Mouse (Mus musculus): ENCODE data around the gene Rab3gap2. TPM values are rescaled to one million over a fixed set of nuclear protein-coding genes. Genes with fewer than 3 reads are reported as not detected.

Gene Rab3gap2
- polyA plus RNA-seq, 1 experiment from 2014 or later = 31.5 TPM

DNA sequence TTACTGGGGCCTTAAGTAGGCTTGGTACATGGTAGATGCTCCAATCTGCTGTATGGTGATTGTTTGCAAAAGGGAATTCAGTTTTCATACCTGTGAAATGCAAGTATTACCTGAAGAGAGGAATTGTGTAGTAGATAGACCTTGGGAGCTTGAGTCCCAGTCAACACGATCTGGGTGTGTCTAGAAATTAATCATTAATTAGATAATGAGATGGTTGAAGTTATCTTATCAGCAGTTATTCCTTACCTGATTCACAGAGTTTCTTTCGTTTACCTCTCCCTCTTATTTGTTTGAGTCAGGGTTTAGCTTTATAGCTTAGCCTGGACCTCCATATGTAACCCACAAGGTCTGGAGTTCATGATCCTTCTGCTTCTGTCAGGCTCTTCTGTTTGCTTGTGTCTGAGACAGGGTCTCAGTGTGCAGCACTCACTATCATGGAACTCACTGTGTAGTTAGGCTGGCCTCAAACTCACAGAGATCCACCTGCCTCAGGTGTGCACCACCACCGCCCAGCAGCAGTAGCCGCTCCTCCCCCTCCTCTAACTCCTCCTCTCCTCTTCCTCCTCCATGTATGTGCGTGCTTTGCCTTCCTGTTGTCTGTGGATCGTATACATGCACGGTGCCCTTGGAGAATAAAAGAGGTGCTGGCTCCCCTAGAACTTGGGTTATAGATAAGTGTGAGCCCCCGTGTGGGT, 66.6 kb downstream of the Rab3gap2 start:
- ATAC-seq (ENCODE audit: low read depth) = no peak
- no peak overlapping the region for H3K4me2 ChIP-seq (ENCODE audit: low read depth, low read length)
- WGBS = 93% methylated on average over 8 of the region's 8 CpGs
- no peak overlapping the region for H3K4me3 ChIP-seq (ENCODE audit: low read depth, low read length)
- no peaks in the 10 kb centered on the region for H3K27me3 ChIP-seq (ENCODE audit: control insufficient read depth, insufficient read depth, low read length)
- H3K9ac ChIP-seq (replicated peaks; ENCODE audit: low read depth, low read length) = no peak overlapping the region
- no peaks in the 10 kb centered on the region for H3K9me3 ChIP-seq (ENCODE audit: control insufficient read depth, low read length)
- H3K4me1 ChIP-seq (ENCODE audit: control insufficient read depth, insufficient read depth, low read length) = no peaks in the 10 kb centered on the region
- H3K27ac ChIP-seq (ENCODE audit: low read depth, low read length) = no peak overlapping the region
- peaks cover 38% of the 10 kb centered on the region for H3K36me3 ChIP-seq (ENCODE audit: control insufficient read depth, insufficient read depth, low read length)

DNA sequence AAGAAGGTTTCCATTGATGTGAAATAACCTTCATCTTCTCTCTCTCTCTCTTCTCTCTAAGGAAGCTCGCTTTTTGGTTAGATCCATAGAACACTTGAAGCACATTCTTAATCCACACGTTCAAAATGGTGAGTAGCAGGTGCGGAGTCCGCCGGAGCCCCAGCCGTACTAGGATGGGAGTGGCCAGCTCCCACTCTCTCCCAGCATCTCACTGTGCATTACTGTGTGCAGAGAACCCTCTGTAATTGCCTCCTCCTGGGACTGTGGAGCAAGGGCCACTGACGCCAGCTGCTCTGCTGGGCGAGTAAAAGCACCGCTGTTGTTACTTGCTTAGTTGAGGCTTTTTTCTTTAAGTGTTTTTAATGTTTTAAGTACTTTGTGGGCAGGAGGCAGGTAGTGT, 67.5 kb downstream of the Rab3gap2 start:
- Histone ChIP-seq H3K36me3 (ENCODE audit: control insufficient read depth, insufficient read depth, low read length) (peaks cover 41% of the 10 kb centered on the region), H3K27ac (ENCODE audit: low read depth, low read length) (no peak overlapping the region), H3K4me2 (ENCODE audit: low read depth, low read length) (no peak overlapping the region), H3K27me3 (ENCODE audit: control insufficient read depth, insufficient read depth, low read length) (no peaks in the 10 kb centered on the region), H3K9ac (replicated peaks; ENCODE audit: low read depth, low read length) (no peak overlapping the region), H3K4me1 (ENCODE audit: control insufficient read depth, insufficient read depth, low read length) (no peaks in the 10 kb centered on the region), H3K4me3 (ENCODE audit: low read depth, low read length) (no peak overlapping the region), H3K9me3 (ENCODE audit: control insufficient read depth, low read length) (no peaks in the 10 kb centered on the region)
- 92% methylated on average over 9 of the region's 9 CpGs for WGBS
- ATAC-seq (ENCODE audit: low read depth) = no peak

DNA sequence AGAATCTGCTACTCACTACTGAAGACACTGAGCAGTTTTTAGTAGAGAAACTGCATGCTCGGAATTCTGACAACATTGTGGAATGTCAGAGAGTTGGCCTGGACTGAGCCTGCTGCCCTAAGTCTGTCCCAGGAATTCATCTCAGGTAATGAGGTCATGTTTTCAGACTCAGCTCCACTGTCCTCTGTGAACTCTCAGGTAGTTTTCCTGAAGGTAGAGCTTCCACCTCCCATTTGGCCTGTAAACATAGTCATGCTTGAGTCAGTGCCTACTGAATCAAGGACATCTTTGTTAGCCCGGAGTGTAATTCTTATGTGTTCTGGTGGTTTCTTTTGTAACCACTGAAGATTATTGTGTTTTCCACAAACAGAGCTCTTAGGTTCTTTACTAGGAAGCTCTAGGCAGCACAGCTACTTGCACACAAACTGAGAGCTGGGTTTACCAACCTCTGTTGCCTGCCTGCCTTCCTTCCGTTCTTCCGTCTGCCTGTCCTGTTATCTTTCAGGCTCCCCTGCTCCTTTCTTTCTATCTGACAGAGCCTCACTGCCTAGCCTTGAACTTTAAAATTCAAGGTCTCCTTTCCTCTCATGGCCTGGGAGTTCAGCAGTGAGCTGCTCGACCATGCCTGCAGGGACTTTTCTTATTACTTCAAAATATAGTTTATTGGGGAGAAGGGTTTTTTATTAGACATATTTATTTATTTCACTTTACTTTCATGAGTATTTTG, 71.1 kb downstream of the Rab3gap2 start:
- no peak for ATAC-seq (ENCODE audit: low read depth)
- Histone ChIP-seq H3K4me3 (ENCODE audit: low read depth, low read length) (no peak overlapping the region), H3K36me3 (ENCODE audit: control insufficient read depth, insufficient read depth, low read length) (peaks cover 57% of the 10 kb centered on the region)

DNA sequence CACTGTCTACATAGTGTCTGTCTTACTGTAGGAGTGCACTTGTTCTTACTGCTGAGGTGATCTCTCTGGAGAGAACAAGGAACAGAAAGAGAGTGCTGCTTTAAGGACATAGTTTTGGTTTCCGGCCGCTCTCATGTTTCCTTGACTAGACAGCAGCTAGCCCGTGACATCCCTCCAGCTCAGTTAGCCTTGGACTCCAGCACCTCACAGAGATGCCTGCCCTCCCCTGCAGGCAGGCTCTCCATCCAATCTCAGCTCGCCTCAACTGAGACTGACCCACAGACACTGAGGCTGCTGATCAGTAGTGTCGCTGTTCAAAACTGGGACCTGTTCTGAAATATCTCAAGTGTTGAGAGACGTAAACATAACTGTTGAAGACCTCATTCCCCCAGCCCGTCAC, 72.1 kb downstream of the Rab3gap2 start:
- ATAC-seq (ENCODE audit: low read depth) = no peak
- Histone ChIP-seq H3K9me3 (ENCODE audit: control insufficient read depth, low read length) (no peaks in the 10 kb centered on the region), H3K4me2 (ENCODE audit: low read depth, low read length) (no peak overlapping the region), H3K4me1 (ENCODE audit: control insufficient read depth, insufficient read depth, low read length) (no peaks in the 10 kb centered on the region), H3K27me3 (ENCODE audit: control insufficient read depth, insufficient read depth, low read length) (no peaks in the 10 kb centered on the region), H3K4me3 (ENCODE audit: low read depth, low read length) (no peak overlapping the region), H3K36me3 (ENCODE audit: control insufficient read depth, insufficient read depth, low read length) (peaks cover 65% of the 10 kb centered on the region), H3K9ac (replicated peaks; ENCODE audit: low read depth, low read length) (no peak overlapping the region), H3K27ac (ENCODE audit: low read depth, low read length) (no peak overlapping the region)
- 94% methylated on average over 7 of the region's 7 CpGs for WGBS

More for the DNA sequence above, 71.1 kb downstream of the Rab3gap2 start:
- no peaks in the 10 kb centered on the region for H3K9me3 ChIP-seq (ENCODE audit: control insufficient read depth, low read length)
- no peak overlapping the region for H3K27ac ChIP-seq (ENCODE audit: low read depth, low read length)
- H3K4me1 ChIP-seq (ENCODE audit: control insufficient read depth, insufficient read depth, low read length) = no peaks in the 10 kb centered on the region
- 90% methylated on average over 5 of the region's 5 CpGs for WGBS
- no peak overlapping the region for H3K4me2 ChIP-seq (ENCODE audit: low read depth, low read length)
- H3K27me3 ChIP-seq (ENCODE audit: control insufficient read depth, insufficient read depth, low read length) = no peaks in the 10 kb centered on the region
- no peak overlapping the region for H3K9ac ChIP-seq (replicated peaks; ENCODE audit: low read depth, low read length)

DNA sequence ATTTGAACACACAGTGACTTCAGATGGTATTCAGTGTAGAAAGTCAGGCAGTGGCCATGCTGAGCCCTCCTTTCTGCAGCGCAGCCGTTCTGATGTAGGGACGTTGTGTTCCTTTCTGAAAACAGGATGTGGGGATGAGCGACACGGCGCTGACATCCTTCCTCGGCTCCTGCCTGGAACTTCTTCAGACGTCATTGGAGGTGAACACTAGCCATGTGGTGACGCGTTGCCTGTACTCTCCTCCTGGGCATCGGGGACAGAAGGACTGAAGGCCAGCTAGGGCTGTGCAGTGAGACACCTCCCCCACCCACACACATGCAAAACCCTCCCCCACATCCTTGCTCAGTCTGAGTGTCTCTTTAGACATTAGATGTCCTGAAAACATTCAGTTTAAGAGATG, 73.1 kb downstream of the Rab3gap2 start:
- WGBS = 85% methylated on average over 11 of the region's 11 CpGs
- Histone ChIP-seq H3K4me1 (ENCODE audit: control insufficient read depth, insufficient read depth, low read length) (no peaks in the 10 kb centered on the region), H3K9me3 (ENCODE audit: control insufficient read depth, low read length) (no peaks in the 10 kb centered on the region), H3K9ac (replicated peaks; ENCODE audit: low read depth, low read length) (no peak overlapping the region), H3K4me2 (ENCODE audit: low read depth, low read length) (no peak overlapping the region), H3K4me3 (ENCODE audit: low read depth, low read length) (no peak overlapping the region), H3K27me3 (ENCODE audit: control insufficient read depth, insufficient read depth, low read length) (no peaks in the 10 kb centered on the region), H3K27ac (ENCODE audit: low read depth, low read length) (no peak overlapping the region), H3K36me3 (ENCODE audit: control insufficient read depth, insufficient read depth, low read length) (peaks cover 70% of the 10 kb centered on the region)
- no peak for ATAC-seq (ENCODE audit: low read depth)

DNA sequence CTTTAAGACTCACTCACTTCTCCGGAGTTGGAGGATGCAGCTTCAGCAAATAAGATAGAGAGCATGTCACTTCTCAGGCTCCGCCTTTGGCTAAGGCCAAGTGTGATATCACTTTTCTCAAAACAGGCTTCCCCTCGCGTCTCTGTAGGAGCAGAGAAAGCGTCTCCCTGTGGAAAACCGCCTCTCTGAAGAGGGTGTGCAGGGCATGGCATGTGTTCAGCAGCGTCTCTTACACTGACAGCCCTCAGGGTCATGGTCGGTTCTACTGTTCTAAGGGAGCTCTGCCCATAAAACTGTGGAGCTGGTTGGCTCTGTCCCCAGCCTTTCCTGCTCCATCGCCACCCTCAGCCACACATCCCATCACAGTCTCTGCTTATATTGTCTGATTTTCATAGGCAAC, 75.4 kb downstream of the Rab3gap2 start:
- H3K4me1 ChIP-seq (ENCODE audit: control insufficient read depth, insufficient read depth, low read length) = no peaks in the 10 kb centered on the region
- H3K9me3 ChIP-seq (ENCODE audit: control insufficient read depth, low read length) = no peaks in the 10 kb centered on the region
- ATAC-seq (ENCODE audit: low read depth) = no peak
- no peak overlapping the region for H3K4me2 ChIP-seq (ENCODE audit: low read depth, low read length)
- H3K27me3 ChIP-seq (ENCODE audit: control insufficient read depth, insufficient read depth, low read length) = no peaks in the 10 kb centered on the region
- no peak overlapping the region for H3K4me3 ChIP-seq (ENCODE audit: low read depth, low read length)
- no peak overlapping the region for H3K27ac ChIP-seq (ENCODE audit: low read depth, low read length)
- 94% methylated on average over 9 of the region's 9 CpGs for WGBS
- peaks cover 79% of the 10 kb centered on the region for H3K36me3 ChIP-seq (ENCODE audit: control insufficient read depth, insufficient read depth, low read length)
- no peak overlapping the region for H3K9ac ChIP-seq (replicated peaks; ENCODE audit: low read depth, low read length)

DNA sequence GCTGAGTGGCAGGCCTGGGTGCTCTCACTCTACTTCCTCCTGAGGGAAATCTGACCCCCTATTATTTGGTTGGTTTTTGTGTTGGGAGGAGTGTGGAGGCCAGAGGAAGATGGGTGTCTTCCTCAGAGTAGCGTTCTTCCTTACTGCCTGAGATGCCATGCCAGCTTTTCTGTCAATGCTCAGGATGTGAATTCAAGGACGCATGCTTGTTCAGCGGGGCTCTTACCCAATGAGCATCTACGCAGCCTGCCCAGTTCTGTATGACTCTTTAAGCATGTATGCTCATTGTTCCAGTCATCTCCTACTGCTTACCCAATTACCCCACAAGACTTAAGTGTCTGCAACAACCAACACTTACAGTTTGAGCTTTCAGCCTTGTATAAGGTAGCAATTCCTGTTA, 76.7 kb downstream of the Rab3gap2 start:
- Histone ChIP-seq H3K9ac (replicated peaks; ENCODE audit: low read depth, low read length) (no peak overlapping the region), H3K4me2 (ENCODE audit: low read depth, low read length) (no peak overlapping the region), H3K36me3 (ENCODE audit: control insufficient read depth, insufficient read depth, low read length) (peaks cover 82% of the 10 kb centered on the region), H3K27me3 (ENCODE audit: control insufficient read depth, insufficient read depth, low read length) (no peaks in the 10 kb centered on the region), H3K4me1 (ENCODE audit: control insufficient read depth, insufficient read depth, low read length) (no peaks in the 10 kb centered on the region), H3K4me3 (ENCODE audit: low read depth, low read length) (no peak overlapping the region), H3K9me3 (ENCODE audit: control insufficient read depth, low read length) (no peaks in the 10 kb centered on the region), H3K27ac (ENCODE audit: low read depth, low read length) (no peak overlapping the region)
- no peak for ATAC-seq (ENCODE audit: low read depth)
- WGBS = 99% methylated on average over 4 of the region's 4 CpGs

DNA sequence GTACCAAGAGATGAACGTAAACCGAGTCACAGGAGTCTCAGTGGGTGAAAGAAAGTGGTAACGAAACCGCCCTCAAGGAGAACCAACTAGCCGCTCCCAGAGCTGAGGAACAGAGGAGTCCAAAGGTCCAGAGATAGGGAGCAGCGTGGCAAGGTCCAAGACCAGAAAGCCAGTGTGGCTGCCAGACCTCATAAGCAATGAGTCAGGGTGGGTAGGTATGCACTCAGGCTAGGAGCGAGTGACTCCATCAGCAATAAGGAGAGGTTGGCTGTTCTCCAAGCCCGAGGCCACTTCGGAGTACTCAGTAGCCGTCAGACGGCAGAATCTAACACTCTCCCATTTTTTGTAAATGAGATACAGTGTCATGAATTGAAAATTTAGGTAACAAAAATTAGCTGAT, 78.9 kb downstream of the Rab3gap2 start:
- Histone ChIP-seq H3K27ac (ENCODE audit: low read depth, low read length) (no peak overlapping the region), H3K4me1 (ENCODE audit: control insufficient read depth, insufficient read depth, low read length) (no peaks in the 10 kb centered on the region), H3K9ac (replicated peaks; ENCODE audit: low read depth, low read length) (no peak overlapping the region), H3K27me3 (ENCODE audit: control insufficient read depth, insufficient read depth, low read length) (no peaks in the 10 kb centered on the region), H3K4me2 (ENCODE audit: low read depth, low read length) (no peak overlapping the region), H3K4me3 (ENCODE audit: low read depth, low read length) (no peak overlapping the region), H3K36me3 (ENCODE audit: control insufficient read depth, insufficient read depth, low read length) (peaks cover 77% of the 10 kb centered on the region), H3K9me3 (ENCODE audit: control insufficient read depth, low read length) (no peaks in the 10 kb centered on the region)
- WGBS = 91% methylated on average over 11 of the region's 11 CpGs
- no peak for ATAC-seq (ENCODE audit: low read depth)

DNA sequence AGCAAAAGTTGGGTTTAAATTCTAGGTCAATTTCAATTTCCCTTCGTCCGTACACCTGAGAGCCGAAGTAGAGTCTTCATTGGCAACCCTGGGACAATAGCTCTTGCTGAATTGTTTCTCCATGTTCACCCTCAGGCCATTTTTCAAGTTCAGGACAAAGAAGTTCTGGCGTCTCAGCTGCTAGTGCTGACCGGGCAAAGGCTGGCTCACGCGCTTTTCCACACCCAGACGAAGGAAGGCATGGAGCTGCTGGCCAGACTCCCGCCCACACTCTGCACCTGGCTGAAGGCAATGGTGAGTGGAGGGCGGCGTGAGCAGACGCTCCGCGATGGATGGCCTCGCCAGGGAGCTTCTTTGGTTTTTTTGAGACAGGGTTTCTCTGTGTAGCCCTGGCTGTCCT, 79.3 kb downstream of the Rab3gap2 start:
- no peak overlapping the region for H3K4me2 ChIP-seq (ENCODE audit: low read depth, low read length)
- no peaks in the 10 kb centered on the region for H3K27me3 ChIP-seq (ENCODE audit: control insufficient read depth, insufficient read depth, low read length)
- H3K9ac ChIP-seq (replicated peaks; ENCODE audit: low read depth, low read length) = no peak overlapping the region
- H3K27ac ChIP-seq (ENCODE audit: low read depth, low read length) = no peak overlapping the region
- WGBS = 88% methylated on average over 15 of the region's 15 CpGs
- no peak overlapping the region for H3K4me3 ChIP-seq (ENCODE audit: low read depth, low read length)
- H3K4me1 ChIP-seq (ENCODE audit: control insufficient read depth, insufficient read depth, low read length) = no peaks in the 10 kb centered on the region
- no peak for ATAC-seq (ENCODE audit: low read depth)
- H3K9me3 ChIP-seq (ENCODE audit: control insufficient read depth, low read length) = no peaks in the 10 kb centered on the region
- peaks cover 74% of the 10 kb centered on the region for H3K36me3 ChIP-seq (ENCODE audit: control insufficient read depth, insufficient read depth, low read length)
